Mouse (Mus musculus) megakaryocyte, embryonic 14.5 days (primary cell): ENCODE results near the gene Rarres1. TPM values are rescaled to one million over a fixed set of nuclear protein-coding genes. Genes with fewer than 3 reads are reported as not detected.

Experiments used
- H3K27me3 ChIP-seq: replicated peaks from 2 replicates; pipeline ENCODE3; 2012; ENCODE audit warnings: inconsistent platforms
- H3K36me3 ChIP-seq: replicated peaks from 2 replicates; pipeline ENCODE3; 2012; ENCODE audit warnings: low read length, inconsistent platforms, mixed read lengths
- H3K4me1 ChIP-seq: 2 replicates; pipeline ENCODE4 v1.6.1; 2012; ENCODE audit warnings: inconsistent platforms
- H3K4me3 ChIP-seq: replicated peaks from 2 replicates; pipeline ENCODE3; 2012; ENCODE audit warnings: moderate library complexity, mild to moderate bottlenecking, inconsistent platforms
- H3K9me3 ChIP-seq: 2 replicates; pipeline ENCODE4 v1.6.1; 2012; ENCODE audit warnings: inconsistent platforms
- FLI1 ChIP-seq: IDR thresholded peaks from 2 replicates; pipeline ENCODE4 v1.6.1; 2012; ENCODE audit warnings: low read length, inconsistent platforms, mixed read lengths
- GATA1 ChIP-seq: IDR thresholded peaks from 3 replicates; pipeline ENCODE4 v1.6.1; 2012; ENCODE audit warnings: mixed read lengths, low read length, inconsistent platforms, borderline replicate concordance
- polyA plus RNA-seq: library from polyadenylated mRNA; stranded (reverse); fragments of >175 nt; gene quantifications from 2 replicates; pipeline ENCODE4 v1.2.3, GENCODE M21; 2012; ENCODE audit warnings: low replicate concordance; ENCODE audit not compliant: insufficient read depth

Rarres1 gene
- not detected in 2 replicates for polyA plus RNA-seq

- H3K4me1 ChIP-seq: peaks cover 11% of the 10 kb centered on the region
- H3K27me3 ChIP-seq: peaks cover 52% of the 10 kb centered on the region
- TF ChIP-seq FLI1 (no peak), GATA1 (no peak)
- H3K36me3 ChIP-seq: no peaks in the 10 kb centered on the region
- H3K9me3 ChIP-seq: no peaks in the 10 kb centered on the region
- peak within 1 kb of the TSS; percentile 90 for H3K4me3 ChIP-seq
Observed at GRCm38 (mm10) chr3:67515274-67515801, at the start of gene Rarres1. Gene Rarres1, minus strand, starts transcription at chr3:67515523.

- Histone ChIP-seq H3K4me1 (peaks cover 4% of the 10 kb centered on the region; the same call in 1 of the 2 replicates), H3K9me3 (peaks cover 11% of the 10 kb centered on the region), H3K4me3 (no peak overlapping the region), H3K27me3 (peaks cover 6% of the 10 kb centered on the region), H3K36me3 (no peaks in the 10 kb centered on the region)
- TF ChIP-seq FLI1 (no peak), GATA1 (no peak)
Observed at GRCm38 (mm10) chr3:67564731-67565357, 49.5 kb upstream of the Rarres1 start.

- no peak overlapping the region for H3K4me3 ChIP-seq
Observed at GRCm38 (mm10) chr3:67557718-67558354, 42.5 kb upstream of the Rarres1 start.

GRCm38 (mm10) chr3:67557200-67557651 lies 41.9 kb upstream of the Rarres1 start:
- H3K36me3 ChIP-seq: no peaks in the 10 kb centered on the region
- H3K4me3 ChIP-seq: peak overlapping the region; percentile 84
- H3K4me1 ChIP-seq: peaks cover 4% of the 10 kb centered on the region; the same call in 1 of the 2 replicates
- TF ChIP-seq GATA1: no peak
- no peak for TF ChIP-seq FLI1
- H3K27me3 ChIP-seq: peaks cover 2% of the 10 kb centered on the region
- H3K9me3 ChIP-seq: no peaks in the 10 kb centered on the region

More at GRCm38 (mm10) chr3:67557718-67558354, 42.5 kb upstream of the Rarres1 start:
- TF ChIP-seq FLI1 (no peak), GATA1 (no peak)
- H3K9me3 ChIP-seq: no peaks in the 10 kb centered on the region
- peaks cover 4% of the 10 kb centered on the region; the same call in 1 of the 2 replicates for H3K4me1 ChIP-seq
- peaks cover 2% of the 10 kb centered on the region for H3K27me3 ChIP-seq
- H3K36me3 ChIP-seq: no peaks in the 10 kb centered on the region

- H3K27me3 ChIP-seq: peaks cover 2% of the 10 kb centered on the region
- no peak for TF ChIP-seq FLI1
- no peak for TF ChIP-seq GATA1
- H3K4me1 ChIP-seq: peaks cover 4% of the 10 kb centered on the region; the same call in 1 of the 2 replicates
Observed at GRCm38 (mm10) chr3:67555211-67555610, 39.9 kb upstream of the Rarres1 start.

GRCm38 (mm10) chr3:67553927-67554448 lies 38.7 kb upstream of the Rarres1 start:
- Histone ChIP-seq H3K36me3 (no peaks in the 10 kb centered on the region), H3K4me3 (no peak overlapping the region), H3K27me3 (peaks cover 2% of the 10 kb centered on the region), H3K4me1 (peaks cover 4% of the 10 kb centered on the region; the same call in 1 of the 2 replicates), H3K9me3 (peaks cover under 1% of the 10 kb centered on the region; the same call in 1 of the 2 replicates)
- TF ChIP-seq FLI1 (no peak), GATA1 (no peak)

More at GRCm38 (mm10) chr3:67555211-67555610, 39.9 kb upstream of the Rarres1 start:
- Histone ChIP-seq H3K36me3 (no peaks in the 10 kb centered on the region), H3K4me3 (no peak overlapping the region), H3K9me3 (no peaks in the 10 kb centered on the region)

- TF ChIP-seq FLI1 (no peak), GATA1 (no peak)
- Histone ChIP-seq H3K27me3 (peaks cover 2% of the 10 kb centered on the region), H3K4me1 (peaks cover 4% of the 10 kb centered on the region; the same call in 1 of the 2 replicates), H3K9me3 (peaks cover 4% of the 10 kb centered on the region; the same call in 1 of the 2 replicates), H3K36me3 (no peaks in the 10 kb centered on the region), H3K4me3 (no peak overlapping the region)
Observed at GRCm38 (mm10) chr3:67553281-67553680, 38.0 kb upstream of the Rarres1 start.

GRCm38 (mm10) chr3:67551193-67551592 lies 35.9 kb upstream of the Rarres1 start:
- Histone ChIP-seq H3K4me1 (no peaks in the 10 kb centered on the region), H3K36me3 (no peaks in the 10 kb centered on the region), H3K9me3 (peaks cover 13% of the 10 kb centered on the region), H3K27me3 (peaks cover 1% of the 10 kb centered on the region), H3K4me3 (no peak overlapping the region)
- TF ChIP-seq FLI1 (no peak), GATA1 (no peak)

GRCm38 (mm10) chr3:67543630-67544029 lies 28.3 kb upstream of the Rarres1 start:
- Histone ChIP-seq H3K27me3 (peaks cover 2% of the 10 kb centered on the region), H3K9me3 (peaks cover 9% of the 10 kb centered on the region), H3K36me3 (no peaks in the 10 kb centered on the region), H3K4me1 (no peaks in the 10 kb centered on the region), H3K4me3 (no peak overlapping the region)
- TF ChIP-seq FLI1 (no peak), GATA1 (no peak)
